Mouse (Mus musculus) MEL (cell line): Measurements from ENCODE around the gene Auts2. TPM values are rescaled to one million over a fixed set of nuclear protein-coding genes. Genes with fewer than 3 reads are reported as not detected.

Source experiments
- DNase-seq: peaks from one replicate; pipeline ENCODE4 v3.0.0; 2011; ENCODE audit warnings: low read depth, low spot score
- H3K27ac ChIP-seq: 2 replicates; pipeline ENCODE4 v1.5.1; 2012; ENCODE audit warnings: low read depth, mild to moderate bottlenecking, control low read depth, low read length, moderate library complexity; ENCODE audit not compliant: control insufficient read depth
- H3K27me3 ChIP-seq, 2 experiments: fragments of 150-350 bp in 1 of 2; sonication (generic) in 1 of 2; 2 replicates each; pipeline ENCODE4 v1.6.1; 2012; ENCODE audit warnings: low read length in 2 of 2, mild to moderate bottlenecking in 2 of 2, improper control_type of control experiment in 1 of 2, moderate library complexity in 1 of 2; ENCODE audit not compliant: insufficient read depth in 2 of 2, control insufficient read depth in 1 of 2
- H3K36me3 ChIP-seq, 2 experiments: 2 replicates each; pipeline ENCODE4 v1.6.1; 2012 to 2014; ENCODE audit warnings: low read length in 2 of 2, improper control_type of control experiment in 1 of 2, inconsistent platforms in 1 of 2, mild to moderate bottlenecking in 1 of 2; ENCODE audit not compliant: insufficient read depth in 2 of 2, control insufficient read depth in 1 of 2
- H3K4me1 ChIP-seq, 2 experiments: fragments of 150-350 bp in 1 of 2; sonication (generic) in 1 of 2; 2 replicates each; pipeline ENCODE4 v1.6.1; 2012; ENCODE audit warnings: low read length in 2 of 2, improper control_type of control experiment in 1 of 2, mild to moderate bottlenecking in 1 of 2; ENCODE audit not compliant: insufficient read depth in 2 of 2, control insufficient read depth in 1 of 2
- H3K4me3 ChIP-seq, 2 experiments: fragments of 150-350 bp in 1 of 2; sonication (generic) in 1 of 2; 2 replicates each; pipeline ENCODE4 v1.5.1; 2012; ENCODE audit warnings: low read depth in 2 of 2, low read length in 2 of 2, mild to moderate bottlenecking in 2 of 2, moderate library complexity in 2 of 2, control low read depth in 1 of 2, improper control_type of control experiment in 1 of 2; ENCODE audit not compliant: control insufficient read depth in 1 of 2, insufficient read depth in 1 of 2
- H3K79me2 ChIP-seq: 2 replicates; pipeline ENCODE4 v1.6.1; 2012; ENCODE audit warnings: mild to moderate bottlenecking, low read length, moderate library complexity; ENCODE audit not compliant: control insufficient read depth, poor library complexity, insufficient read depth
- H3K9ac ChIP-seq: 2 replicates; pipeline ENCODE4 v1.6.1; 2012; ENCODE audit warnings: low read depth, mild to moderate bottlenecking, control low read depth, low read length, moderate library complexity; ENCODE audit not compliant: control insufficient read depth, poor library complexity, severe bottlenecking
- H3K9me3 ChIP-seq: fragments of 150-350 bp; sonication (generic); replicated peaks from 2 replicates; pipeline ENCODE4 v1.6.1; 2012; ENCODE audit warnings: mild to moderate bottlenecking, low read length, improper control_type of control experiment, moderate library complexity; ENCODE audit not compliant: insufficient read depth
- BHLHE40 ChIP-seq: IDR thresholded peaks from 2 replicates; pipeline ENCODE4 v1.6.1; 2012; ENCODE audit warnings: low read depth, mild to moderate bottlenecking, inconsistent platforms, low read length, improper control_type of control experiment, borderline replicate concordance
- CTCF ChIP-seq, 3 experiments: IDR thresholded peaks in 2 of 3; conservative IDR thresholded peaks in 1 of 3; 2 replicates each; pipeline ENCODE4 v1.5.1; 2011 to 2012; ENCODE audit warnings: low read length in 3 of 3, low read depth in 2 of 3, mild to moderate bottlenecking in 2 of 3, improper control_type of control experiment in 1 of 3, inconsistent platforms in 1 of 3, mixed read lengths in 1 of 3, moderate library complexity in 1 of 3; ENCODE audit not compliant: control insufficient read depth in 1 of 3, insufficient read depth in 1 of 3, poor library complexity in 1 of 3, severe bottlenecking in 1 of 3
- ELF1 ChIP-seq: IDR thresholded peaks from 2 replicates; pipeline ENCODE4 v1.6.1; 2014; ENCODE audit warnings: low read depth, mild to moderate bottlenecking, inconsistent platforms, low read length, improper control_type of control experiment, moderate library complexity
- ETS1 ChIP-seq: IDR thresholded peaks from 2 replicates; pipeline ENCODE4 v1.6.1; 2012; ENCODE audit warnings: low read depth, mild to moderate bottlenecking, inconsistent platforms, low read length, improper control_type of control experiment, moderate library complexity
- GABPA ChIP-seq: IDR thresholded peaks from 2 replicates; pipeline ENCODE4 v1.6.1; 2012; ENCODE audit warnings: low read depth, mild to moderate bottlenecking, inconsistent platforms, low read length, improper control_type of control experiment, moderate library complexity
- GATA1 ChIP-seq: IDR thresholded peaks from 2 replicates; pipeline ENCODE4 v1.6.1; 2011; ENCODE audit warnings: low read depth, low read length, improper control_type of control experiment
- JUND ChIP-seq: IDR thresholded peaks from 2 replicates; pipeline ENCODE4 v1.6.1; 2011; ENCODE audit warnings: low read depth, mild to moderate bottlenecking, improper control_type of control experiment, low read length
- MAZ ChIP-seq: IDR thresholded peaks from 2 replicates; pipeline ENCODE4 v1.6.1; 2012; ENCODE audit warnings: low read depth, mild to moderate bottlenecking, inconsistent platforms, low read length, improper control_type of control experiment
- MEF2A ChIP-seq: IDR thresholded peaks from 2 replicates; pipeline ENCODE4 v1.6.1; 2014; ENCODE audit warnings: low read depth, mild to moderate bottlenecking, inconsistent platforms, low read length, improper control_type of control experiment; ENCODE audit not compliant: poor library complexity, insufficient replicate concordance, severe bottlenecking; ENCODE audit errors: extremely low read depth
- MXI1 ChIP-seq: IDR thresholded peaks from 2 replicates; pipeline ENCODE4 v1.6.1; 2011; ENCODE audit warnings: mild to moderate bottlenecking, low read depth, low read length, improper control_type of control experiment
- MYB ChIP-seq: IDR thresholded peaks from 2 replicates; pipeline ENCODE4 v1.6.1; 2011; ENCODE audit warnings: mild to moderate bottlenecking, low read depth, low read length, improper control_type of control experiment
- MYC ChIP-seq: IDR thresholded peaks from 2 replicates; pipeline ENCODE4 v1.6.1; 2011; ENCODE audit warnings: low read depth, mild to moderate bottlenecking, low read length, improper control_type of control experiment, moderate library complexity
- NELFE ChIP-seq: IDR thresholded peaks from 2 replicates; pipeline ENCODE4 v1.6.1; 2011; ENCODE audit warnings: low read depth, low read length, improper control_type of control experiment
- POLR2A ChIP-seq, 2 experiments: IDR thresholded peaks; 2 replicates each; pipeline ENCODE4 v1.6.1; 2011 to 2012; ENCODE audit warnings: low read length in 2 of 2, mild to moderate bottlenecking in 2 of 2, control low read depth in 1 of 2, improper control_type of control experiment in 1 of 2, low read depth in 1 of 2, moderate library complexity in 1 of 2; ENCODE audit not compliant: control insufficient read depth in 1 of 2, insufficient read depth in 1 of 2, poor library complexity in 1 of 2
- POLR2AphosphoS5 ChIP-seq: IDR thresholded peaks from 2 replicates; pipeline ENCODE4 v1.6.1; 2012; ENCODE audit warnings: low read depth, borderline replicate concordance, mild to moderate bottlenecking, inconsistent platforms, low read length, moderate library complexity, mixed read lengths
- RCOR1 ChIP-seq: IDR thresholded peaks from 2 replicates; pipeline ENCODE4 v1.6.1; 2012; ENCODE audit warnings: low read depth, mild to moderate bottlenecking, inconsistent platforms, low read length, improper control_type of control experiment
- SMC3 ChIP-seq: IDR thresholded peaks from 2 replicates; pipeline ENCODE4 v1.6.1; 2011; ENCODE audit warnings: low read depth, low read length, improper control_type of control experiment
- TBP ChIP-seq: IDR thresholded peaks from 2 replicates; pipeline ENCODE4 v1.8.0; 2011; ENCODE audit warnings: low read depth, low read length, improper control_type of control experiment
- TCF12 ChIP-seq: IDR thresholded peaks from 2 replicates; pipeline ENCODE4 v1.6.1; 2014; ENCODE audit warnings: low read depth, mild to moderate bottlenecking, inconsistent platforms, low read length, improper control_type of control experiment, moderate library complexity
- ZC3H11A ChIP-seq: IDR thresholded peaks from 2 replicates; pipeline ENCODE4 v1.6.1; 2012; ENCODE audit warnings: low read depth, mild to moderate bottlenecking, inconsistent platforms, low read length, improper control_type of control experiment
- ZMIZ1 ChIP-seq: IDR thresholded peaks from 2 replicates; pipeline ENCODE4 v1.6.1; 2012; ENCODE audit warnings: low read depth, mild to moderate bottlenecking, inconsistent platforms, low read length, improper control_type of control experiment, moderate library complexity
- ZNF384 ChIP-seq: IDR thresholded peaks from 2 replicates; pipeline ENCODE4 v1.6.1; 2012; ENCODE audit warnings: low read depth, mild to moderate bottlenecking, inconsistent platforms, low read length, improper control_type of control experiment
- polyA plus RNA-seq, 2 experiments: library from polyadenylated mRNA; stranded (reverse) in 1 of 2; unstranded in 1 of 2; fragments of >175 nt in 1 of 2; fragments of >200 nt in 1 of 2; gene quantifications; 2 replicates each; pipeline versions ENCODE4 v1.2.1 to v1.2.4; 2012; ENCODE audit warnings: low replicate concordance in 2 of 2, low read depth in 1 of 2; ENCODE audit not compliant: insufficient read length in 2 of 2, insufficient read depth in 1 of 2, missing spikeins in 1 of 2
- total RNA-seq: library from RNA; depleted of rRNA; stranded (reverse); fragments of 300-350 nt; gene quantifications from 2 replicates; pipeline ENCODE4 v1.2.3, GENCODE M21; 2012

The Auts2 gene
- total and polyA plus RNA-seq, 3 experiments, result not detected

DNA sequence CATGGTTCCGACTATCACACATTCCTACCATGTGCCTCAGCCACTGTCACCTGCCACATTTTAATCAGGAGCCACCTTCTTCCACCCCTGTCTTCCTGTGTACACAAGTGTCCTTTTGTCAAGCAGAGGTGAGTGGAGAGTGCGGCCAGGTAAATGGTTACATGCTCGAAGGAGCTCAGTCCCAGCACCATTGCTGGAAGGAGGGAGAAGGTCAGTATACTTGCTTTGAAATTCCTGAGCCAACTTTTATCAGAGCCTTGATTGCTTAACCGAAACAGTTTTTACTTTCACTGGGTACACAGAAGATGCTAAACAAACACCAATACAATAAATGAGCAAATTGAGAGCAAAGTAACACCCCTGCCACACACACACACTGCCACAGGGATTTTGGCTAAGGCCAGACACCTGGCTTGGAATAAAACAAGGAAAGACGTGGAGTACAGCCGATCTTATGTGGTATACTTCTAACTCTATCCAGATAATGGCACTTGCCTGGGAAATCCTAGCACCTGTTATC, 953.1 kb downstream of the Auts2 start:
- Histone ChIP-seq H3K36me3 (no peaks in the 10 kb centered on the region), H3K9me3 (no peaks in the 10 kb centered on the region), H3K27me3 (no peaks in the 10 kb centered on the region), H3K4me3 (no peak overlapping the region), H3K27ac (no peak overlapping the region), H3K9ac (no peak overlapping the region), H3K79me2 (no peaks in the 10 kb centered on the region), H3K4me1 (no peaks in the 10 kb centered on the region)
- no peak for TF ChIP-seq POLR2A (IDR thresholded peaks at IDR 0.05; ENCODE audit: control insufficient read depth in 1 of 2, insufficient read depth in 1 of 2, low read depth in 1 of 2, low read length in 2 of 2, poor library complexity in 1 of 2)
- no peak for TF ChIP-seq ZNF384
- TF ChIP-seq NELFE, result no peak
- TF ChIP-seq TBP, result no peak
- no peak for TF ChIP-seq RCOR1
- no peak for TF ChIP-seq GATA1
- TF ChIP-seq MAZ, result no peak
- TF ChIP-seq GABPA, result no peak
- no peak for DNase-seq

DNA sequence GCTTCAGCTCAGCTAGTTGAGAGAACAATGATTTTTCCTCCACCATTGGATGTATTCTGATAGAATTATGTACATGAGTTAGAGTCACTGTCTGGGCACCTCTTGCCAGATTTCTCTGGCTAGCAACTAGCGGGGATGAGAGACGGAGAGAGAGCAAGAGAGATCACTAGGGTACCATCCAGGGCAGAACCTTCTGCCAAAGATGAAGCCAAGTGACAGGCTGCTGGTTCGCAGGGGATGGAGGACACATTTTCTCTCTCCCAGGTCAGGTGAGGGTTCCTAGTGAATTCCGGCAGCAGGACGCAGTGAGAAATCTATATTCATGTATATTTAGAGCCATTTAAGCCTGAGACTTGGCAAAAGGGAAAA, 956.8 kb downstream of the Auts2 start:
- Histone ChIP-seq H3K36me3 (no peaks in the 10 kb centered on the region), H3K27me3 (no peaks in the 10 kb centered on the region), H3K79me2 (no peaks in the 10 kb centered on the region), H3K4me3 (no peak overlapping the region), H3K9ac (no peak overlapping the region), H3K9me3 (no peaks in the 10 kb centered on the region), H3K4me1 (no peaks in the 10 kb centered on the region), H3K27ac (no peak overlapping the region)
- DNase-seq, result no peak
- TF ChIP-seq BHLHE40 (no peak), MYC (no peak), ETS1 (no peak), JUND (no peak), POLR2AphosphoS5 (no peak), GATA1 (no peak), ELF1 (no peak), TCF12 (no peak), MXI1 (no peak), CTCF (IDR thresholded peaks at IDR 0.05 in 2 of 3, conservative IDR thresholded peaks at IDR 0.05 in 1 of 3; ENCODE audit: control insufficient read depth in 1 of 3, insufficient read depth in 1 of 3, low read depth in 2 of 3, low read length in 3 of 3, poor library complexity in 1 of 3, severe bottlenecking in 1 of 3) (no peak), MEF2A (no peak), ZMIZ1 (no peak), MYB (no peak), SMC3 (no peak), ZC3H11A (no peak)
